Mouse (Mus musculus) neural tube, embryonic 11.5 days (tissue): ENCODE measurements around the gene Trim75. TPM values are rescaled to one million over a fixed set of nuclear protein-coding genes. Genes with fewer than 3 reads are reported as not detected.

Source experiments
- polyA plus RNA-seq: library from polyadenylated mRNA; unstranded; fragments of >200 nt; fragmentation: Nextera tagmentation; extraction: Ambion mirVana; gene quantifications from 2 replicates; pipeline ENCODE4 v1.2.1, GENCODE M21; 2014

Gene Trim75
- polyA plus RNA-seq, 1 experiment from 2014 or later = not detected

Other genes with a start within 250 kb of the Trim75 start
- 20.0 and 20.2 TPM in 2 replicates for gene Klhl2, start 137.8 kb downstream of the Trim75 start, polyA plus RNA-seq
- 19.4 and 21.8 TPM in 2 replicates for gene Tmem192, start 40.6 kb downstream of the Trim75 start, polyA plus RNA-seq
- 0.15 TPM in 1 of 2 replicates, not detected in the other for gene Trim61, start 30.7 kb upstream of the Trim75 start, polyA plus RNA-seq
- gene Trim60, start 30.8 kb upstream of the Trim75 start, polyA plus RNA-seq = not detected in 2 replicates
- gene Apela, start 49.5 kb upstream of the Trim75 start, polyA plus RNA-seq = 9.3 and 10.3 TPM in 2 replicates
- not detected in 2 replicates for gene Gm10663, start 87.2 kb upstream of the Trim75 start, polyA plus RNA-seq
- not detected in 2 replicates for gene BC030870, start 141.7 kb upstream of the Trim75 start, polyA plus RNA-seq